Mouse (Mus musculus): ENCODE measurements around the gene Kirrel3. TPM values are rescaled to one million over a fixed set of nuclear protein-coding genes. Genes with fewer than 3 reads are reported as not detected.

The Kirrel3 gene
- total RNA-seq, 2 experiments from 2014 or later: not detected

DNA sequence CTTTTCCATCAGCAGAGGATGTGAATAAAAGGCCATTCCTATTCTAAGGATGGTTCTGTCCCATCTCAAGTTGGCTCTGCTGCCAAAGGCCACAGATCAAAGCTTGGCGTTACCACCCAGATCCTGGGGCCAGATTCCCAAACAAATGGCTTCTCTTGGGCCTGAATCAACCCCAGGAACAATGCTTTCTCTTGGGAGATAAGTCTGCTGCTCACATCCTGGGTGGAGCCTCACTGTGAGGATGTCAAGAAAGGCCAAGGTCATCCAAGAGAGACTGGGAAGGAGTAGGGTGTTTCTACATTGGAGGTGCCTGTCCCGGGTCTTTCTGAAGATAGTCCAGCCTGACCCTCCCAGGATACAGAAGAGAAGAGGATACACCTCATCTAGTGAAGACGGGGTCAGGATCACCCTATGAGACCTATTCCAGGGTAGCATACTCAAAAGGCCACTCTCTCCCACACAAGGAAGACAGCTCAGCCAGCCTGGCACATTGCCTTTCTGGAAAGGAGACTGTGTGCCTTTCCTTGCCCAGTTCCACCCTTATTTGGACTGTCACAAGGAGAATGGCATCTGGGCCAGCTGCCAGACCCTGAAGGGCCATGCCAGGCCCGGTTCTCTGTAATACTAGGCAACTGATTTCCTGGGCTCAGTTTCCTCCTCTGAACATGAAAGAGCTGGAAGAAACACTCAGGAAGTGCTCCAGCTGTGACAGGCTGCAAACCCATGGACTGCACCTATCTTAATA is 507.9 kb downstream of the Kirrel3 start:
- ATAC-seq (replicated peaks; ENCODE audit: low FRiP score, poor library complexity, severe bottlenecking): no peak

DNA sequence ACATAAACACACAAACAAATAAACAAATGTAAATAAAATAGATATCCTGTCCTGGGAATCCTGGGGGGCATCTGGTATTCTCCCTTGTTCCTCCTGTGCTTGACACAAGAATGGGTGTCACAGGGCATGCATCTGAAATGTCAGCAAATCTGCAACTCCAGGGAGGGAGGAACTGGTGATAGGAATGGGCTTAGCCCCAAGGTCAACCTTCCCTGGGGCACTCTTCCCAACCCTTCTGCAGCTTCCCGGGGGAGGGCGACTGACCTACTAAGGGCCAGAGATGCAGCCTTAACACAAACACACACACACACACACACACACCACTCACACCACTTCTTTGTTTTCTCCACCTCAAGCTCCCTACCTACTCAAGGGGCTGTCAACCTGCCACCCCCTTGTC is 509.4 kb downstream of the Kirrel3 start:
- no peak for ATAC-seq (replicated peaks; ENCODE audit: low FRiP score, poor library complexity, severe bottlenecking)

DNA sequence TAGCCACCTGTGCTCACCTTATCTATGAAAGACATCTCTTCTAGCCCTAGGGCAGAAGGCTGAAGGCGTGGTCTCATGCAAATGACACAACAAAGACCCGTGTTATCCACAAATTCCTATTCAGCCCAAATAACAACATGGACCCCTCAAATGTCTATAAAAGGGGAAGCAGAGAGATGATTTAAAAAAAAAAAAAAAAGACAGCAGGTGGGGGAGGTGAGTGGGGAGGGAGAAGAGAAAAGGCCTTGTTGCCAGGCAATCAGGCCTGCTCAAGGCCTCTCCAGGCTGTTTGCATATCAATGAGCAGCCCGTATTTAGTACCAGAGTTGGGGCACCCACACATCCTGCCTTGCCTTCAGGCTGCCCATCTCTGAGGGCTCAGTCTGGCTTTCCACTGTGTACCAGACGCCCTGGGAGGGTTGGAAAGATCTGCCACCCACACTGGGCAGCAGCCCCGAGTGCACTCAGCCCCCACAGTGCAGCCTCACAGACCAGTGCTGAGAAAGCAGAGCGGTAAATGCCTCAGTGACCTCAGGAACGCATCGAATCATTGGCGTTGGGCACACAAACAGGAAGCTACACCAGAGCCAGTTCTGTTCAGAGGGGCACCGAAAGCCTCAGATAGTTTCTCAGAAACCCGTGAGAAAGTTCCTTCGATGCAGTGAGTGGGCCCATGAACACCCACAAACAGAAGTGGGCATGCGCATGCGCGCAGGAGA is 510.1 kb downstream of the Kirrel3 start:
- ATAC-seq (replicated peaks; ENCODE audit: low FRiP score, poor library complexity, severe bottlenecking): no peak

DNA sequence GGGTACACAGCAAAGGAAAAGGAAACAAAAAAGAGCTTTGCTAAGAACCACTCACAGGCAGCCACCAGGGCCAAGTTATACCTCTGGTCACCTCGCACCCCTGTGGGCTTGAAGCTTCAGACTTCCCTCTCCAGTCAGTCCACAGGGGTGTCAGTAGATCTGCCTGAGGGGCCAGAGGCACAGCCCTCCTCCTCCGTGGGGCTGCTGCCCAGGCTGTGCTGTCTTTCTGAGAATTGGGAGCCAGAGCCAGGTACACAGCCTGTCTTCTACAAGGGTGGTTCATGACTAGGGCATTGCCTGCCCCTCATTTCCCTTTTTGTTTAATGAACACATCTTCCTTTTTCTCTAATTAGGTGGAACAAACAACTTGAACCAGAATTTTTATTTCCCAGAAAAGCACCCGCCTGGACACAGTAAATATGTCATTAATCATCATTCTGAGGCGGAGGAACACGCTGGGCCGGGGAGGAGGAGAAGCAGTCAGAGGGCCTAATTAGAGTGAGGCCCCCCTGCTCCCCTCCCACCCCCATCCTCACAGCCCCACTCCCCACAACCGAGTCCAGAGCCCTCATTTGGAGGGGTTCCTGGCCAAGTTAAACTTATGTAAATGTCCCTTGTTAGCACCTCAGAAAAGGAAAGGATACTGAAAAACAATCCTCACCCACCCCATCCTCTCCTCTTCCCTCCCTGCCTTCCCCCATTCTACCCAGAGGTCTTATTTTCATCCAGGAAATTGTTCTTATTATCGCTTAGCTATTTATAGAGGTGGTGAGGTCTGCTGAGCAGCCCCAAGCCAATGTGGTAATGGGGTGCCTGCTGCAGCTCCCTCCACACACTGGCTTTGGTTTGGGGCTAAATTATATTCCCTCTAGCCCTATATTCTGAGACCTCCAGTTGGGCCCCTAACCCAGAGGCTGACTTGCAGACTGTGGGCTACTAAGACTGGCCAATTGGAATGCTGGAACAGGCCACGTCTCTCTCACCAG is 512.5 kb downstream of the Kirrel3 start:
- no peak for ATAC-seq (replicated peaks; ENCODE audit: low FRiP score, poor library complexity, severe bottlenecking)

- ATAC-seq (replicated peaks; ENCODE audit: low FRiP score, poor library complexity, severe bottlenecking): no peak
These were observed 518.4 kb downstream of the Kirrel3 start for GRCm38 (mm10) chr9:35004113-35004512.

GRCm38 (mm10) chr9:35007697-35008341 is 522.1 kb downstream of the Kirrel3 start:
- no peak for ATAC-seq (replicated peaks; ENCODE audit: low FRiP score, poor library complexity, severe bottlenecking)

GRCm38 (mm10) chr9:35016762-35017161 is 531.1 kb downstream of the Kirrel3 start:
- no peak for ATAC-seq (replicated peaks; ENCODE audit: low FRiP score, poor library complexity, severe bottlenecking)

- no peak for ATAC-seq (replicated peaks; ENCODE audit: low FRiP score, poor library complexity, severe bottlenecking)
These were observed 531.9 kb downstream of the Kirrel3 start for GRCm38 (mm10) chr9:35017563-35017962.

DNA sequence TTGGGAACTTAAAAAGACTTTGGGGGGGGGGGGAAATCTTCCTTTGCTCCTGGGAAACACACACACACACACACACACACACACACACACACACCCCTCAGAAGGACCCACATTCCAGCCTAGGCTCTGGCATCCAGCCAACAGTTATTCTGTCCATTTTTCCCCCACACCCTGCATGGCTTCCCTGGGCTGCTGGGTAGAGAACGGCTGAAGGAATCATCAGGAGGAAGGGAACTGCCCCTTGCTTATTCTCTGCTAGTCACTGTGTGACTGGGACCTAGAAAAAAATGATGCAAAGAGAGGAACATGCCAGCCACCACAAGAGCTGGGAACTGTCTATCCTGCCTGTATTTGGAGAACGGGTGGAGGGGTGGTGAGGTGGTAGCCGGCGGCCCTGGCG is 532.4 kb downstream of the Kirrel3 start:
- ATAC-seq (replicated peaks; ENCODE audit: low FRiP score, poor library complexity, severe bottlenecking): no peak

- no peak for ATAC-seq (replicated peaks; ENCODE audit: low FRiP score, poor library complexity, severe bottlenecking)
These were observed 533.7 kb downstream of the Kirrel3 start for GRCm38 (mm10) chr9:35019372-35019771.

DNA sequence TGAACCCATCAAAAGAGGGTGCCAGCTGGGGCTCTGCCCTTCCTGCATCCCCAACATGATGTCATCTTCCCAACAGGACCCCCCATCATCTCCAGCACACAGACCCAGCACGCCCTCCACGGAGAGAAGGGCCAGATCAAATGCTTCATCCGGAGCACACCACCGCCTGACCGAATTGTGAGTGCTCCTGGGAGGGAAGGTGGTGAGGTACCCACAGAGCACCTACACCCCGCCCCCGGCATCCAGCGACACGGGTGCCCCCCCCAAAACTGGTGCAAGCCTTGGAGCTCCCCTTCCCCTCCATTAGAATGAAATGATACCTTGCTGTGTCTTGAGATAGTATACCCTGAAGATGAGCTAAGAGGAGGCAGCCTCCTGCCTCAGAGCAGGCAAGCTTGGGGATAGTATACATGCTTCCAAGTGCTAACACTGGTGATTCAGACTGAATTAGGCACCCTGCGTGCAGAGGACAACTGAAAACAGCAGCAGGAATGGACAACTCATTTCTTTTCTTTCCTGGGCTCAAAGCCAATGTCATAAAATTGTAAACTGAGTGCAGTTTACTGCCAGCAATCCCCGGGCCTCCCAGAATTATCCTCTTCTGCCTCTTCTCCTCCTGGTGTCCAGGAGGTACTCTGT is 534.4 kb downstream of the Kirrel3 start:
- no peak for ATAC-seq (replicated peaks; ENCODE audit: low FRiP score, poor library complexity, severe bottlenecking)

DNA sequence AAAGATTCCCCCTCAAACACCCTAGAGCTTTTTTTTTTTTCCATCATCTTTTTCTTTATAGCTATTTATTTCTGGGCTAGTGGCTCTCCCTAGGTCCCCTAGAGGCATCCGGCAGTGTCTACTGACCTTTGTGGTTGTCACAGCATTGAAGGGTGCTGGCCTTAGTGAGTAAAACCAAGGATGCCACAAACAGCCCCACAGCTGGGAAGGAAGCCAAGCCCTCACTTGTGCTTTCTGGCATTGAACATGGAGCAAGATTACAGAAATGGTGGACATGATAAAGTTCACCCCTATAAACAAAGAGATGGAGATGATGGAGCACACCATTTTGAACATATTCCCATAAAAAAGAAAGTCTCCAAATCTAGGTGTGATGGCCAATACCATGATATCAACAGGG is 536.0 kb downstream of the Kirrel3 start:
- no peak for ATAC-seq (replicated peaks; ENCODE audit: low FRiP score, poor library complexity, severe bottlenecking)

DNA sequence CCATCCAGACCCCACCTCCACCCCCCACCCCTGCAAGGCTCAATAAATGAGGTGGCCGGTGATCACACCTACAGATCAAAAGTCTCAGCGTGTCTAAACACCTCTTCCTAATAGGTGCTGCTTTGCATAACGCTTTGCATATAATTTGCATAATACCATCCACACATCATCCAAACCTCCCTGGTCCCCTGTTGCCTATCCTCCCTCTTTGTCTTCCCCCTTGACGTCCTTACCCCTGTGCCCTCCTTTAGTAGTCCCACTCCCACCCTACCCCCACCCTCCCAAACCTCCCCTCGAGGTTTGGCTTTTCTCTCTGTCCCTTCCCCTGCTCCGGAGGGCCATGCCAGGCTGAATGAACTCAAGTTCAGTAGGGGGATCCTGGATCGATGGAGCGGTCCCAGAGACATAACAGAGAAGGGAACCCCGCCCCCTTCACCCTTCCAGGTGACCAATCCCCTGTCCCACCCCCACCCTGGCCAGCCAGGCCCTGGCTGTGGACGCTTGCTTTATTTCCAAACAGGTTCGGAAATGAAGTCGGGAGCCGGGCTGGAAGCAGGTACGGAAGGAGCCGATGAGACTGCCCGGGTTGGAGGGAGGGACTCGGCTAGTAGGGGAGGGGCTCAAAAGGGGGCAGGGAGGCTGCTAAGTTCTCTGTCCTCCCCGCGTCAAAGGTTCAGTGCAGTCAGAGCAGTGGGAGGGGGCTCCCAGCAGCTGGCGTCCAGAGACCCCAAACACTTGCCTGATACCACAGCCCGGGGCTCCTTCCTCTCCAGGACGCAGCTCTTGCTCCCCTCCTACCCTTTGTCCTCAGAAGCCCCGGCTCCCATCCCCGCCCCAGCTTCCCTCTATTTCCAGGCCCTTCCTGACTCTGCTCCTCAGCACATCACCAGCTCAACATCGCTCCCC is 539.1 kb downstream of the Kirrel3 start:
- ATAC-seq (replicated peaks; ENCODE audit: low FRiP score, poor library complexity, severe bottlenecking): no peak

GRCm38 (mm10) chr9:35026311-35026710 is 540.6 kb downstream of the Kirrel3 start:
- no peak for ATAC-seq (replicated peaks; ENCODE audit: low FRiP score, poor library complexity, severe bottlenecking)

GRCm38 (mm10) chr9:35026897-35027311 is 541.2 kb downstream of the Kirrel3 start:
- ATAC-seq (replicated peaks; ENCODE audit: low FRiP score, poor library complexity, severe bottlenecking): no peak

GRCm38 (mm10) chr9:35027382-35027997 is 541.8 kb downstream of the Kirrel3 start:
- no peak for ATAC-seq (replicated peaks; ENCODE audit: low FRiP score, poor library complexity, severe bottlenecking)

- ATAC-seq (replicated peaks; ENCODE audit: low FRiP score, poor library complexity, severe bottlenecking): no peak
These were observed 545.1 kb downstream of the Kirrel3 start for GRCm38 (mm10) chr9:35030823-35031222.

DNA sequence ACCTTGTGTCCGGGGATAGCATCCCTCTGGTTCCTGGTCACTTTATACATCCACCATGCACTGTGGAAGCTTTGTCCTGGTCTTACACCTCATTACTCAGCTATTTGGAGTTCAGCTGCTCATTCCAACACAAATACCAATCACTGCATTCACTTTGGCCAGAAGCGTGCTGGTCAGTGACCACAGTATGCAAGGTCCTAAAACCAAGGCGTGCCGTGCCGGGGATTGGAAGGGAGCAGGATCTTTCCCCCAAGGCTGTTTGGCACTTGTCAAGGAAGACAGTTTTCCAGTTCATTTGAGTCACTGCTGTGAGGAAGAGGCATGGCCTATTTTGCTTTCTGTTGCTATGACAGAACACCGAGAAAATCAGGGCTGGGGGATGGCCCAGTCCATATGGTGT is 546.8 kb downstream of the Kirrel3 start:
- ATAC-seq (replicated peaks; ENCODE audit: low FRiP score, poor library complexity, severe bottlenecking): no peak
